Mouse (Mus musculus) C2C12 (cell line): ENCODE results near the gene Phgr1.

Experiments used
- CEBPB ChIP-seq: IDR thresholded peaks from one replicate; pipeline ENCODE4 v1.6.1; 2011; ENCODE audit warnings: low read depth, mild to moderate bottlenecking, control low read depth, moderate library complexity
- CTCF ChIP-seq: IDR thresholded peaks from one replicate; pipeline ENCODE4 v1.5.1; 2011; ENCODE audit not compliant: control insufficient read depth, insufficient read depth, insufficient read length
- MAX ChIP-seq: IDR thresholded peaks from one replicate; pipeline ENCODE4 v1.6.1; 2011; ENCODE audit warnings: mild to moderate bottlenecking, control low read depth
- MYOD1 ChIP-seq: IDR thresholded peaks from one replicate; pipeline ENCODE4 v1.6.1; 2011; ENCODE audit warnings: low read depth; ENCODE audit not compliant: control insufficient read depth, insufficient read length
- USF1 ChIP-seq: IDR thresholded peaks from one replicate; pipeline ENCODE4 v1.6.1; 2011; ENCODE audit warnings: low read depth, mild to moderate bottlenecking, control low read depth, moderate library complexity

- TF ChIP-seq CTCF (no peak), MYOD1 (no peak), USF1 (no peak), MAX (no peak), CEBPB (no peak)
Observed at GRCm38 (mm10) chr2:118793636-118794035, 21.1 kb downstream of the Phgr1 start.
